Mouse (Mus musculus) forebrain, embryonic 10.5 days (tissue): ENCODE data around the gene Myl3. TPM values are rescaled to one million over a fixed set of nuclear protein-coding genes. Genes with fewer than 3 reads are reported as not detected.

Experiments used
- polyA plus RNA-seq: library from polyadenylated mRNA; unstranded; fragments of >200 nt; fragmentation: Nextera tagmentation; extraction: Ambion mirVana; gene quantifications from 2 replicates; pipeline ENCODE4 v1.2.1, GENCODE M21; 2016

Myl3 gene
- polyA plus RNA-seq, 1 experiment from 2014 or later: 0.27 TPM

Other genes starting within 250 kb of the Myl3 start
- gene Setd2, start 209.3 kb upstream of the Myl3 start, polyA plus RNA-seq: 35.3 and 38.0 TPM in 2 replicates
- 36.3 and 36.4 TPM in 2 replicates for gene Nradd, start 117.4 kb upstream of the Myl3 start, polyA plus RNA-seq
- 1.4 and 2.0 TPM in 2 replicates for gene Nbeal2, start 87.7 kb upstream of the Myl3 start, polyA plus RNA-seq
- gene Ccdc12, start 85.4 kb upstream of the Myl3 start, polyA plus RNA-seq: 178 and 183 TPM in 2 replicates
- gene Pth1r, start 5.3 kb downstream of the Myl3 start, polyA plus RNA-seq: 19.2 and 23.0 TPM in 2 replicates
- not detected in 2 replicates for gene Prss42, start 56.3 kb downstream of the Myl3 start, polyA plus RNA-seq
- not detected in 2 replicates for gene Prss44, start 72.1 kb downstream of the Myl3 start, polyA plus RNA-seq
- not detected in 2 replicates for gene Prss43, start 84.8 kb downstream of the Myl3 start, polyA plus RNA-seq
- not detected in 2 replicates for gene Prss45, start 92.7 kb downstream of the Myl3 start, polyA plus RNA-seq
- not detected in 2 replicates for gene Prss46, start 102.6 kb downstream of the Myl3 start, polyA plus RNA-seq
- gene Prss50, start 116.1 kb downstream of the Myl3 start, polyA plus RNA-seq: 0.76 and 1.1 TPM in 2 replicates
- gene Als2cl, start 138.0 kb downstream of the Myl3 start, polyA plus RNA-seq: 0.90 and 0.97 TPM in 2 replicates
- gene Tmie, start 138.3 kb downstream of the Myl3 start, polyA plus RNA-seq: 0.14 and 0.26 TPM in 2 replicates
- gene Fam240a, start 175.0 kb downstream of the Myl3 start, polyA plus RNA-seq: not detected in 2 replicates
- 0.34 and 0.61 TPM in 2 replicates for gene Tdgf1, start 204.3 kb downstream of the Myl3 start, polyA plus RNA-seq
- 0.09 TPM in 1 of 2 replicates, not detected in the other for gene Lrrc2, start 209.7 kb downstream of the Myl3 start, polyA plus RNA-seq
- 0.27 TPM in 1 of 2 replicates, not detected in the other for gene Rtp3, start 248.7 kb downstream of the Myl3 start, polyA plus RNA-seq